Mouse (Mus musculus): ENCODE data around the gene Acsm5. TPM values are rescaled to one million over a fixed set of nuclear protein-coding genes. Genes with fewer than 3 reads are reported as not detected.

Acsm5 gene
- 3.1 and 3.2 TPM in 2 replicates for polyA plus RNA-seq (2012; rRNA removed)

DNA sequence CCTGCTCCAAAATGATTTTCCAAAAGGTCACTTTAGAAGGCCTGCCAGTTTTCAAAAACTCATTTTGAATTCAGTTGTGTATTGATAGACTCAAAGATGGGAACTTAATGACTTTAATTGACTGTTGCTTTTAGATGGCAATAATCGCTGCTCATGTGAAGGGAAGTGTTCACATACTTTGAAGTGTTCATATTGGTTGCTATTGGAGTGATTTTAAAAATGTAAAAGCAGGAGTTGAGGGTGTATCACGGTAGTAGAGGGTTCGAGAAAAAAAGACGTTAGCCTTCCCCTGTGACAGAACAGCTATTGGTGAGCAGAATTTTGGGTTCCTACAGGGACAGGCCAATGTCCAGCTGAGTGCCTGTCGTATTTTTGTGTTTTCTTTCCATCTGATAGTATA lies at the start of gene Acsm5:
TSS of gene Acsm5 (plus strand) at position 301 of the 400 bp plus-strand sequence.
- no peak for DNase-seq (ENCODE audit: low read depth)

DNA sequence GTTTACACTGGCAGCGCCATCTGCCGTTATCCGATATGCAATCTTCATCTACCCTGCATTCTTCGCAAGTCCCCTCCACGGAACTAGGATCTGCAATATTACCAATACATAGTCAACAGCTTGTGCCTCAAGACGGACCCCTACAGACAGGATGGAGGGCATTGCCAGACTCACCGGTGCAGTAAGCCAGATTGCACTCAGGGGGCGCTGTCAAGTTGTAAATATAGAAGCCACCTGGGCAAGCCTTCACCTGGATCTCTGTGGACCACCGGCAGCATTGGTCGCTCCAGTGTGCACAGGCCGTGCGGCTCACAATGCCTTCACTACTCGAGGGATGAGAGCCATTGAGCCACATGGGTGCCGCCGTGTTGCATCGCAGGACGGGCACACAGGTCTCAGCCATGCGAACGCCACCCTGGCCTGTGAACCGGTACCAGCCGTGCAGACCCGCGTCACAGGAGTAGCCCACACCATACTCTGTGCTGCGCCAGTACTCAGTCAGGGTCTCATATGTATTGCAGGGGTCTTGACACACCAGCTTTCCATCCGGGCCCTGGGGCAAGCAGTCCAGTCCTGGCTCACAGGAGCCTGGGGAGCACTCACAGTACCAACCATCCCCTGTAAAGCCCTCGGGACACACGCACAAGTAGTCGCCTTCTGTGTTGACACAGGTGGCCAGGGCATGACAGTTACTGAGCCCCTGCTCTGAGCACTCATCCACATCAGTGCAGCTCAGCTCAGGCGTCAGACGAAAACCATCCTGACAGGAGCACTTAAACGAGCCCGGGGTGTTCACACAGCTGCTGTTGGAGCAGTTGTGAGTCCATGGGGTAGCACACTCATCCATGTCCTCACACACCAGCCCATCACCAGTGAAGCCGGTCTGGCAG lies 42.5 kb upstream of the Acsm5 start:
- no peak for DNase-seq (ENCODE audit: low read depth)

DNA sequence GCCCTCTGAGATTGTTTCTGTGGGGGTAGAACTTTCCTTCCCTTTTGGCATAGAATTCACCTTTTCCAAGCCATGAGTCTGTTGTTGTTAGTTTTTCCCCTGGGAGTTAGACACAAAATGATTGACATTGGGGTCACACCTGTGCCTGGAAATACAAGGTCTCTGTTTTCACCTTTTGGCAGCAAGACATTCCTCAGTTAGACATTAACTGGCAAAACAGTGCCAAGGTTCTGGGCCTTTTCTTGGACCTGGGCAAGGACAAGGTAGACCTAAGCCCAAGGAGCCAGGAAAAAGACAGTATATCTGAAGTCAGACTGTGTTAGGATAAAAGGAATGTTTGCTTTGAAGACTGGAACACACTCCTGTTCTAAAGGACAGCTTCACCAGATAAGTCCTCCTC lies 40.0 kb upstream of the Acsm5 start, which contains the start of gene Umod:
TSS of gene Umod (minus strand) at position 27 of the 400 bp plus-strand sequence.
- no peak for DNase-seq (ENCODE audit: low read depth)

DNA sequence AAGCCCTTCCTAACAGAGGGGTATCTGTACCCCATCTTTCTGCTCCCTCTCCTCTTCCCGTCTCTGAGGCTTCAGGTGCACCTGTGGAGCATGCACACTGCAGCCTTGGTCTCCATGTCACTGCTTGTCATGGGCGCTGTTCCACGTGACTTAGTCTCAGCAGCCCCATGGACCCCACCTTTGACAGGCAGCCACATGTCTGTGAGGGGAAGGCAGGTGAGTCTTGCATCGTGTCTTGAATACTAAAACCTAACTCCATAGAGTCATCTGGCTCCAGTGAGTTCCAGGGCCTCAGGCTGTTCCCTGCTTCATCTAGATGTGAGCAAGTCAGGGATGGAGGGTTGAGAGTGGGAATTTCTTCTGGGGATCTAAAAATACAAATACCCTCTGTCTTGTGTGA lies 35.1 kb upstream of the Acsm5 start:
- no peak for DNase-seq (ENCODE audit: low read depth)

DNA sequence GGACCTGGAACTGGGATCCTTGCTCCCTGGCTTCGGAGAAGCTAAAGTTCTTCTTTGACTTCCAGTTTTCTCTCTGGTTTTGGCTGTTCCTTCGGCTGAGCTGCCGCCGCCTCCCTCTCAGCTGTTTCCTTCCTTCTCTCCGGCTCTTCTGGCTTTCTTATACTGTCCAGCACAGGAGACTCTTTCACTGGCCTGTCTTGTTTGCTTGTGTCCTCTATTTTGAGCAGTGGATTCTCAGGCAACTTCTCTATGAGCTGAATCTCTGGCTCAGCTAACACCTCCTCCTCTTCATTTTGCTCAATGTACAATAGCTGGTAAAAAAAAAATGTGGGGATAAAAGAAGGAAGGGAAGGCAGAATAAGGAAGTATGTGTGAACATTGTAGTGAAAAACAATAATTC lies 32.6 kb upstream of the Acsm5 start:
- no peak for DNase-seq (ENCODE audit: low read depth)

DNA sequence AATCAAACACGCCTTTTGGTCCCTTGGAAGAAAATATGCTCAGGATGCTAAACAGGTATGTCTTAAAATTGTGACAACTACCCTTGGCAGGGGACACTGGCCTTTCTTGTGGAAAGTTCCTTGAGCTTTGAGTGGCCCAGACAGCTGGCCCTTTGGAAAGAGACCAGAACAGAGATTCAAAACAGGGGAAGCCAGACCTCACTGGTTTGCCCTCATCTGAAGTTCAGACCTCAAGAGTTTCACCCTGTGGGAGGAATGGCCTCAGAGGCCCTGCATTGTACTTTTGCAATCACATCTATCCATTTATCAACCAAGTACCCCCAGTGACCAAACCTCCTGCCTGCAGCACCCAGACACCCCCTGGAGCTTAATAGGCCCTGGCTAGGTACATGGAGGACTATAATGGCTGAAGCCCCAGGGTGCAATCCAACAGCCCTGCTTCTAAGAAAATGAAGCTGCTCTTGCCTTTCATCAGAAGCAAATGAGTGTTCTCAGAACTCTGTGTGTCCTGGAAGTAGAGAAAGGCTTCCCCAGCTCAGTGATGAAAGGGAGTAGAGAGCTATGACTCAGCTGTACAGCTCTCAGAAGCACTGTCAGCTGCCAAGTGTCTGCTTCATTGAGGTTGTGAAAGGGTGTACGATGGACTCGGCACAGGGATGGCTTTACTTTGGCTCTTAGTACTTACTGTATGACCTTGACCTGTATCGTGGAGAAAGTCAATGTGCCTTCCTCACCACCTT lies 29.1 kb upstream of the Acsm5 start:
- no peak for DNase-seq (ENCODE audit: low read depth)

DNA sequence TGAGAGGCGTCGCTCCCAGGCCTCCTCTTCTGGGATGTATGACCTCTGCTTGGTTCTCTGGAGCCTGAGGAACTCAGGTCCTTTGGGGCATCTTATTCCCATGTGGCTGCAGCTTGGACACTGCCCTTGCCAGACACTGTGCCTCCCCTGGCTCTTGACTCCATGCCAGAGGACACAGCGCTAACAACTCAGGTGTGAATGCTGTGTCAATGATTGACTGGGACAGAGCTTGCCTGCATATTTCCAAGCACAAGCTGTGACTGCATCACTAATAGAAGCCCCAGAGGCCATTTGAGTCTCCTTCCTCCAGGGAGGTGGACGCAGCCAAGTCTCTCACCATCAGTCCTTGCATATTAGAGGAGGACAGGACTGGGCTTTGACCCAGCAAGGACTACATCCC lies 8.1 kb upstream of the Acsm5 start:
- DNase-seq (ENCODE audit: low read depth): no peak

DNA sequence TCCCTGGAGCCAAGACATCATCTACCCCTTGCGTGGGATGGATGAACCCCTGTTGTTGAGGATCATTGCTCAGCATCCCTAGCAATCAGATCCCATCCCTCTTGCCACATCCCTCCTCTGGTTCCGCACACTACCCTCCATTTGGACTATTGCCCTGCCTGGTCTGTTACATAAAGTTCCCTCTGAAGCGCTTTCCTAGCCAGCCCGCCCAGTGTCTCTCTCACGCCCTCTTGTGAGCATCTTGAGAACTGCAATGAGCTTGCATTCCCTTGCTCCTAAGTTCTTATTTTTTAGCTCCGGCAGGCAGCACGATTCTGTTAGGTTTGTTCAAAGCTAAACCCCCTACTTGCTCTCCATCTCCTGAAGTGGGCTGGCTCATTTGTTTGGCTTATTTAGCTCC lies 6.2 kb upstream of the Acsm5 start:
- DNase-seq (ENCODE audit: low read depth): no peak

DNA sequence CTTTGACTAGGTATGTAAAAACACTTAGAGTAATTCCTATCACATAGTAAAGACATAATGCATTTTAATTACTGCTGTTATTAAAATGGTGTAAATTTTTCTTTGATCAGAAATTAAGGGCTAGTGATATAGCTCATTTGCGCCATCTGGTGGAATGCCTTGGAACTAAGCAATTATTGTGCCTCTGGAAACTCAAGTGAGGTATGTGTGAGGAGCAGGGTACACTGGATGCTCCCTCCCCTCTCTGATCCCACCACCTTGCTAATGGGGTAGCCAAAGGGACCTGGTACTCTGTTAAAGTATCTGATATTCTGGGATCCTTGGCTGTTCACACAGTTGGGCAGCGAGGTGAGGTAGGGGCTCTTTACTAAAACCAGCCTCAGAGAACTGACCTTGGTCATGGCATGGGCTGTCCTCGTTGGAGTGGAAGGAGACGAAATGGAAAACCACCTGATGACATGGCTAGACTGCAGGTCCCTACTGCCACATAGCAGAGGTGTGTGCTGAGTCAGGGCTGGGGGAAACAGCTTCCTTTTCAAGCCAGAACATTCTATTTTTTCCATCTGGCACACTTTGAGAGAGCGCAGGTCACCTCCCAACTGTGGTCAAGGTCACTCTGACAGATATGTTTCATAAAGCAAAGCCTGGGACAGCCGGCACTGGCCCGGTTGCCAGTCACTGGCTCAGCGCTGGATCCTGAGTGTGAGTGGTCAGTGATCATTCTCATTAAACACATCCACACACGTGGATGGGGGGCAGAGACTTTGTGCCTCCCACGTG lies 3.6 kb upstream of the Acsm5 start:
- no peak for DNase-seq (ENCODE audit: low read depth)

DNA sequence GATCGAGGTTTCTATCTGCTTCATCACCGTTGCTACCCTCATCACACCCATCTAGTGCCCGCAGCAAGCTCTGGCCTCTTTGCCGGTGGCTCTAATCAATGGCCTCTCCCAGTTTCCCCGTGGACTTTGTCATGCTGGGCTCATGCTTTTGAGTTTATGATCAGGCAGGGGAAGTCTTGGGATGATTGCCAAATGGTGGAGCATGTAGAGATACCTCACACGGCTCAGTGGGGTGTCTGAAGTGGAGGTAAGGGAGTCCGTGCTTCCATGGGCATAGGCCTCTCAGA lies 3.0 kb upstream of the Acsm5 start:
- DNase-seq (ENCODE audit: low read depth): no peak

DNA sequence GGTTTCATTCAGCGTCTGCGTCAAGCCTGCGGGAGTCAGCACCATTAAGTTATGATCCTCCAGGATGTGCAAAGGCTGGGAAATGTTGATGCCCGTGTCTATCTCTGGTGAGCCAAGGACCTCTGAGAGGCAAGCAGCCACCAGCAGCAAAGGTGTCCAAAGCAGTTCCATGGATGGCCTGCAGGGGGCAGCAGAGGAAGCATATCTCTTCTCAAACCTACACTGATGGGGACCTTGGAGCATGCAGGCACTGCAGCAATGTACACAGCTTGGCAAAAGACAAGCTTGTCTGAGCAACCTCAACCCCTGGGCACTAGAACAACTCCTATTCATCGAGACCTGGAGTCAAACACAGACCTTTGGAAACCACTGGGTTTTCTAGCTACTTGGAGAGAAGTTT lies 391 bp downstream of the Acsm5 start:
- DNase-seq (ENCODE audit: low read depth): no peak

DNA sequence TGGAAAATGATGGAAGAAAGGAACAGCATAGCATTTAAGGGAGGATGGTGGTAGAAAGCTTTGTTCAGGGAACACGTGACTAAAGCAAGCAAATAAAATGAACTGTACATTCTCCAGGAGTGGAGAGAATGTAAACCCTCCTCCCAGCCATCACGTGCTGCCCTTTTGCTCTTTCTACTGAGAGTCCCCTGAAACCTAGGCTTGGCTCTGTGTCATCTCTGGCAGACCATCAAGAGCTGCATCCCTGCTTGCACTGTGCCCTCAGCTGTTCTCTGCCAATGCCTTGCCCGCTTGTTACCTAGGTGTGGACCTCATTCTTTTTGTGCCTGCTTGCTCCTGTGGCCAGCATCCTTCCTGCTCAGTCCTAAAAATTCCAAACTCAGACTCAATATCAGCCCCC lies 2.6 kb downstream of the Acsm5 start:
- DNase-seq (ENCODE audit: low read depth): no peak

DNA sequence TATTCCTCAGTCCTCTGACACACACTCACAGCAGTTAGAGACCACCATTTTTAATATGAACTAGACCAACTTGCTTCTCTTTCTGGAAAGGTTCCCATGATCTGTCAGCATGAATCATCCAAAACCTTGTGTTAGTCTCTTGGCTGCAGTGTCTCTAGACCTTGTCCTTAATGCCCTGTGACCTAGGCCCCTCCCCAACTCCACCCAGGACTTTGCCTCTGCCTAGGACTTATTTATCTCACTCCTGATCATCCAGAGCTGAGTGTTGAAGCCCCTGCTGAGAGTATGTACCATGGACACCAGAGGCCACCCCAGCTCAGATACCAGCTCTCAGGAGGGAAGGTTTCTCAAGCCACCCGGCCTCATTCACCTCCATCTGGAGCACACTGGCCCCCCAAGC lies 3.1 kb downstream of the Acsm5 start:
- DNase-seq (ENCODE audit: low read depth): no peak

DNA sequence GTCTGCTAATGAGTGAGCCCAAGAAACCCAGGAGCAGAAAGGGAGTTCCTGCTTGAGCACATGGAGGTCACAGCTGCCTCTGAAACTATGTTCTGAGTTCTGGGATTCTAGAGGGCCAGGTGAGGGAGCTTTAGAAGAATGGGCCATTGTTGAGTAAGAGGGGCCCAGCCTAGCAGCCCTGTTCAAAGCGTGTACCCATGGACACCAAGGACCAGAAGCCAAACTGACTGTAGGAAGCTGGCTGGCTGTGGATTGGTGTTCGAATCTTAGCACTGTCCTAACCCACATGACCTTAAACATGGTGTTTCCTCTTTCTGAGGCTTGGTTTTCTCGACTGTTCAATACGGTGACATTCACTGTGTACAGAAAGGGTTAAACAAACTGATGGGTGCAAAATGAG lies 4.1 kb downstream of the Acsm5 start, which contains the start of gene Pdilt:
TSS of gene Pdilt (minus strand) at position 101 of the 400 bp plus-strand sequence.
- no peak for DNase-seq (ENCODE audit: low read depth)

DNA sequence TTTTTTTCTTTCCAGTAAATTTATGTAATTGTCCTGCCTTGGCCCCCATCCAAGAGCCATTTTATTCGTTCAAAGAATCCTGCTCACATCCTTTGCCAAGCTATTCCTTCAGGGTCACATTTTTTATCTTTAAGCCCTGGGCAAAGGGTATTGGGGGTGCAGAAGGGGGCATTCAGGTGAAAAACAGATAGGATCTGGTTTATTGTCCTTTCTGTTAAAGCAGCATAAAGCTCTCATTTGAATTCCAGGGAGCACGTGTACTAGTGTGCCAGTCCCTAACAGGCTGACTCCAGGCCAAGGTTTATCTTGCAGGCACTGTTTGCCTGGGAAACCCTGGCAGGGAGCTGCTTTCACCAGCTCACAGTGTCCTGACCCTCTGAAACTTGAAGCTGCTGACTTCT lies 6.6 kb downstream of the Acsm5 start:
- no peak for DNase-seq (ENCODE audit: low read depth)

DNA sequence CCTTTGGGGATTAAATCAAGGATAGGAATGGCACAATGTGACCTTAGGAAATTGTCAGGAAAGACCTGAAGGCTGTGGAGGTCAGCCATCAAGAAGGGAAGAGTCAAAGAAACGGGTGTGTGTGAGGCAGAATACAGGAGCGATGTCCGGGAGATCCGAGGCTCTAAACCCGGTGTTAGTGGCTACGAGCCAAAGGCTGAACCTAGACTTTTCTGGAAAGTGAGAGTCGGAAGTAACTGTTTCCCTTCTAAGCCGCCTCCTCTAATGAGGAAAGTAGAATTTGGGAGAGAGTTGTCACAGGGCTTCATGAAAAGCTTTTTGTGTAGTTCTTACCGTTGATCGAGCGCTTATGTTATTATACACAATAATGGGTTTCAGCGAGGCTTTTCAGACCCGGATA lies 7.2 kb downstream of the Acsm5 start:
- no peak for DNase-seq (ENCODE audit: low read depth)

DNA sequence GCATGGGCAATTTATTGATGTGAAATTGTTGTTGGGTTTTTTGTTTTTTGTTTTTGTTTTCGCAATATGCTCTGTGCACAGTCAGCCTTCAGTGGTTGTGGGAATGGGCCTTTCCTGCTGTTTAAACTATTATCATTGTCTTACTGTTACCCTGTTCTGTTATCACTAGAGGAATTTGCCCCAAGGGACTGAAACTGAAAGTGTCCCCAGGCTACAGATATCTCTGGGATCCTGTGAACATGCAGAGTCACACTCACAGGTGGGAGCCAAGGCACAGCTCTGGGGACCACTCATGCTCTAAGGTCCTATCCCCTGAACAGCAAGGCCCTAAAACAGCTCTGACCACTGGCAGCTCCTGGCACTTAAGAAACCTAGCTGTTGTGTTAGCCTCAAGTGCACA lies 7.9 kb downstream of the Acsm5 start:
- no peak for DNase-seq (ENCODE audit: low read depth)

DNA sequence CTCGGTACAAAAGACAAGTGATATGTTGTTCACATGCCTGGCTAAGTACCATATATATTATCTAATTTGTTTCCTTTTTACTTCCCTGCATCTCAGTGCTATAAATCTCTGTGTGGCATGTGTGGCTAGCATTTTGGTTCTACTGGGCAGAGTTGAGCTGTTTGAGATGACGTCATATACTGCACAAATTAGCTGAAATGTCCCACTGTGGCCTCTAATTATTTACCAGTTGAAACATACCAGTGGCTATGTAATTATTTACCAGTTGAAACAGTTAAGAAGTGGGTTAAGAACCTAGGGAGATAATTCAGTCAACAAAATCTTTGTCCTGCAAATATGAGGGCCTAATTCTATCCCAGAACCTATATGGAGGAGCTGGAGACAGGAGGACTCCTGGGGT lies 8.3 kb downstream of the Acsm5 start:
- no peak for DNase-seq (ENCODE audit: low read depth)

DNA sequence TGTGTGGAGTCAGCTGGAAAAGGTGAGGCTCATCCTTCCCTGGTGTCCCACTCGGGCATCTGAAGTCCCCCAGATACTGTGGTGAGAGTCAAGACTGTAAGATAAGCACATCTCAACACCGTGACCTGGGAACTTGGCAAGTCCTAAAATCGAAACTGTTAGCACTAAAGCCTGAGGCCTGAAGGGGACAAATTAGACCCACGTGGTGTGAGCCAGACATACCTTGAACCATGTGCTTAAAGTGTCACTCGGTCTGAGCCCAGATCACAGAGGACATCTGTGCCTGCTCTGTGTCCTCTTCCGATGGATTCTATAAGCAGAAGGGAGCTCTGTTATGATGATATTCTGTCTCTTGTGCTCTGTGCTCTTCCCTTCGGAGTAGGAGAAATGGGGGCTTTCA lies 9.4 kb downstream of the Acsm5 start:
- DNase-seq (ENCODE audit: low read depth): no peak

DNA sequence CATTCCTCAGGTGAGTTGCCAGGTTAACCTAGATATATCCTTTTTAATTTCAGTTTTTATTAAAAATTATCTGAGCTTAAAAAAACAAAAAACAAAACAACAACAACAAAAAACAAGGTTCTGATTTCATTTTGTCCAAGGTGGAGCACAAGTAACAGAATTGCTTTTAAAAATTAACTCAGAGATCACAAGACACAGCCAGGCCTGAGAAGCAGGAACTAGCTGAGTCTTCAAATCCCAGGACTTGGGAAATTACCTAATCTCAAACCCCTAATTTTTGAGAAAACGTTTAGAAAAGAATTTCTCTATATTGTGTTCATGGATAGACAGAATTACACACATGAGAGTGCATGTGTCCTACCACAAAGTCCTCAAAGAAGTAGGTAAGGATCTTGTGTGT lies 13.7 kb downstream of the Acsm5 start:
- no peak for DNase-seq (ENCODE audit: low read depth)

DNA sequence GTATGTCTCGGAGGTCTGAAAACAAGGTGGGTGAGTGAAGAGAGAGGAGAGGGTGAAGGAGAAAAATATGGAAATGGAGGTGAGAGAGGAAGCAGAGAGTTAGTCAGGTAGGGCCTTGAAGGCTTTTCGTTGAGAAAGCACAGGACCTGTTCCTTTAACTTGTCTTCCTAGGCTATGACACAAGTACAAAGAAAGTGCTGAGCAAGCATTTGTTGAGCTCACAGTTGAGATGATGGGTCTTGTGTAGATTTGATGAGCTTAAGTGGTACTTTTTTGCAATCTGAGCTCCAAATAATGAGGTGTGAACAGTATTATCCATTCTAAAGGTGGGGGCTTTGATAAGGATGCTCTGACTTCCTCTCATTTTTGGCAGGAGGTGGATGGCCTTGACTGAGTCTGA lies 15.1 kb downstream of the Acsm5 start:
- DNase-seq (ENCODE audit: low read depth): no peak

DNA sequence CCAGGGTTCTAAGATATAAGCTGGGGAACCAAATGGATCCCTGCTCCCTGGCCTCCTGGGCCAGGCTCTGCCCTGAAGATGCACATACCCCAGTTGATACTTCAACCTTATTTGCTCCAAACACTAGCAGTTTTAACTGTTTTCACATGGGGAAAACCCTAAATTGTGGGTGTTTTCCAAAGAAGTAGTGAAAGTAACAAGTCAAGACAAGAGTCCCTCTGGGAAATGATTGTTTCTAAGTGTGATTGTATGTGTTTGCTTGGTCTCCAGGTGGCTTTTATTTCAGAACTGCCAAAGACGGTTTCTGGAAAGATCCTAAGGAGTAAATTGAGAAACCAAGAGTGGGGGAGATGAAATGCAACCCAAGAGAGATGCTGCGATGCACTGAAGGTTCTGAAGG lies 23.2 kb downstream of the Acsm5 start:
- no peak for DNase-seq (ENCODE audit: low read depth)

DNA sequence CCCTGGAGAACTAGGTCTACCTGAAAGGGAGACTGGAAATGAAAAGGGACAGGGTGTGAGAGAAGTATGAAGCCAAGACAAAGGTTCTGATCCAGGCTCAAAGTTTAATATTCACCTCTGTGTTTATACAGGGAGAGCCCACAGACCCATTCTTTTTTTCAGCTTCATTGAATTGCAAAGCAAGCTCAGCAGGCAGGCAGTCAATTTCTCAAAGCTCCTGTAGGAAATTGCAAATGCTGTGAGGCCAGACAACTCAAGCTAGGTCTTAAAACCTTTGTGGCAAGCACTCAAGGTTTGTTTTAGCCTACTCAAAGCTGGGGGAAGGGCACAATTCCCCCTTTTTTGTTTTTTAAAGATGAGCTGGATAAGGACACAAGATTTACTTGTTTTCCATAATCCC lies 26.3 kb downstream of the Acsm5 start:
- no peak for DNase-seq (ENCODE audit: low read depth)

All from gonadal fat pad, adult 2 months (tissue).